Mouse (Mus musculus): Measurements from ENCODE around the gene Sde2. TPM values are rescaled to one million over a fixed set of nuclear protein-coding genes. Genes with fewer than 3 reads are reported as not detected.
A peak's percentile ranks its signal among the peaks of the same experiment; 100 is the strongest.

The Sde2 gene
- polyA plus RNA-seq, 1 experiment from 2014 or later = 11.8 TPM

GRCm38 (mm10) chr1:180849701-180850301 lies 1.1 kb upstream of the Sde2 start:
- no peak for TF ChIP-seq EP300 (IDR thresholded peaks at IDR 0.05; ENCODE audit: low read depth)
- no peak for TF ChIP-seq CTCF (IDR thresholded peaks at IDR 0.05; ENCODE audit: low read depth)
- Histone ChIP-seq H3K4me1 (ENCODE audit: insufficient read depth) (peaks cover 47% of the 10 kb centered on the region), H3K27me3 (ENCODE audit: insufficient read depth, low read length) (no peaks in the 10 kb centered on the region), H3K4me3 (ENCODE audit: low read depth, low read length) (peak overlapping the region; percentile 98), H3K36me3 (replicated peaks; ENCODE audit: insufficient read depth, low read length) (no peaks in the 10 kb centered on the region), H3K27ac (ENCODE audit: low read depth) (peak overlapping the region; percentile 95), H3K4me2 (ENCODE audit: low read depth, low read length) (peak overlapping the region; percentile 76), H3K9ac (replicated peaks) (peak overlapping the region; percentile 75), H3K9me3 (ENCODE audit: low read length) (no peaks in the 10 kb centered on the region)
- peak; percentile 32 for DNase-seq
- 34% methylated on average over 11 of the region's 11 CpGs for WGBS (ENCODE audit: insufficient replicate concordance)
- no peak for ATAC-seq

- peaks cover 83% of the 10 kb centered on the region for H3K36me3 ChIP-seq (replicated peaks; ENCODE audit: insufficient read depth, low read length)
- H3K4me1 ChIP-seq (ENCODE audit: insufficient read depth) = peaks cover 3% of the 10 kb centered on the region; the same call in 1 of the 2 replicates
- TF ChIP-seq CTCF (IDR thresholded peaks at IDR 0.05; ENCODE audit: low read depth) (no peak), EP300 (IDR thresholded peaks at IDR 0.05; ENCODE audit: low read depth) (no peak)
- H3K27me3 ChIP-seq (ENCODE audit: insufficient read depth, low read length) = no peaks in the 10 kb centered on the region
- no peak overlapping the region for H3K4me3 ChIP-seq (ENCODE audit: low read depth, low read length)
- H3K27ac ChIP-seq (ENCODE audit: low read depth) = no peak overlapping the region
- DNase-seq (no peak), ATAC-seq (peak; percentile 49; the same call in 1 of the 2 replicates)
- H3K9me3 ChIP-seq (ENCODE audit: low read length) = no peaks in the 10 kb centered on the region
- no peak overlapping the region for H3K4me2 ChIP-seq (ENCODE audit: low read depth, low read length)
- H3K9ac ChIP-seq (replicated peaks) = no peak overlapping the region
These were observed 7.8 kb downstream of the Sde2 start for GRCm38 (mm10) chr1:180858763-180859162.

GRCm38 (mm10) chr1:180860030-180860429 lies 9.1 kb downstream of the Sde2 start:
- peaks cover 3% of the 10 kb centered on the region; the same call in 1 of the 2 replicates for H3K4me1 ChIP-seq (ENCODE audit: insufficient read depth)
- H3K9ac ChIP-seq (replicated peaks) = no peak overlapping the region
- no peak for TF ChIP-seq CTCF (IDR thresholded peaks at IDR 0.05; ENCODE audit: low read depth)
- no peak for TF ChIP-seq EP300 (IDR thresholded peaks at IDR 0.05; ENCODE audit: low read depth)
- no peaks in the 10 kb centered on the region for H3K9me3 ChIP-seq (ENCODE audit: low read length)
- WGBS (ENCODE audit: insufficient replicate concordance) = 72% methylated on average over 6 of the region's 6 CpGs
- H3K4me2 ChIP-seq (ENCODE audit: low read depth, low read length) = no peak overlapping the region
- DNase-seq (no peak), ATAC-seq (no peak)
- no peak overlapping the region for H3K4me3 ChIP-seq (ENCODE audit: low read depth, low read length)
- peaks cover 93% of the 10 kb centered on the region for H3K36me3 ChIP-seq (replicated peaks; ENCODE audit: insufficient read depth, low read length)
- no peaks in the 10 kb centered on the region for H3K27me3 ChIP-seq (ENCODE audit: insufficient read depth, low read length)
- no peak overlapping the region for H3K27ac ChIP-seq (ENCODE audit: low read depth)

DNA sequence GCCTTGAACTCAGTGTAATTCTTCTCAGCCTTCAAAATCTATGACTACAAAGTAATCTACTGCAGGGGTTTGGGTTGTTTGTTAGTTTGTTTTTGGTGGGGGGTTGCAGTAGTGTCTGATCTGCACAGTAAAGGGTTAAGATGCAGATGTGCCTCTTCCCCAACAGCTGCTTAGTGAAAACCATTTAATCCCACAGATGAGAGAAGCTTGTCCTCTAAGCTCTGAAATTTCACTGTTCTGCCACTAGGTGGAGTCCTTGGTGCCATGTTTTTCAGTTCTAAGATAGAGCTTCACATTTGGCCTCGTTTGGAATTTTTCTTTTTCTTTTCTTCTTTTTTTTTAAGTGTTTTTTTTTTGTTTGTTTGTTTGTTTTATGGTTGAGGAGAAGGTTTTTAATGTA lies 12.7 kb downstream of the Sde2 start:
- Histone ChIP-seq H3K27ac (ENCODE audit: low read depth) (no peak overlapping the region), H3K9me3 (ENCODE audit: low read length) (no peaks in the 10 kb centered on the region), H3K4me1 (ENCODE audit: insufficient read depth) (peaks cover 3% of the 10 kb centered on the region; the same call in 1 of the 2 replicates), H3K9ac (replicated peaks) (no peak overlapping the region), H3K4me2 (ENCODE audit: low read depth, low read length) (no peak overlapping the region), H3K27me3 (ENCODE audit: insufficient read depth, low read length) (no peaks in the 10 kb centered on the region), H3K4me3 (ENCODE audit: low read depth, low read length) (no peak overlapping the region), H3K36me3 (replicated peaks; ENCODE audit: insufficient read depth, low read length) (peaks cover 86% of the 10 kb centered on the region)
- WGBS (ENCODE audit: insufficient replicate concordance) = 7% methylated on average over 1 of the region's 1 CpGs
- ATAC-seq = peak; percentile 45; the same call in 1 of the 2 replicates
- no peak for DNase-seq
- TF ChIP-seq CTCF (IDR thresholded peaks at IDR 0.05; ENCODE audit: low read depth) = peak; percentile 88
- no peak for TF ChIP-seq EP300 (IDR thresholded peaks at IDR 0.05; ENCODE audit: low read depth)

DNA sequence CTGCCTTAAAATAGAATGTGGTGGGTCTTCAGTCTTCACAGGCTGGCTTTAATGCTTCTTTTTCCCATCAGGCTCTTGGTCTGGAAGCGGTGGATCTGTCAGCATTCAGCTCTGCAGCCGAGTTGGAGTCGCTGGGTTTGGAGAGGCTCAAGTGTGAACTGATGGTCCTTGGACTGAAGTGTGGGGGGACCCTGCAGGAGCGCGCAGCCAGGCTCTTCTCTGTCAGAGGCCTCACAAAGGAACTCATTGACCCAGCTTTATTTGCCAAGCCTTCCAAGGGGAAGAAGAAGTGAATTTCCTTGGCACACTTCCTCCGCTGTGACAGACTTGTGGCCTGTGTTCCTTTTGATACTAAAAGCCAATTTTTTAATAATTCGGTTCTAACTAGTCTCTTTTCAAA lies 15.1 kb downstream of the Sde2 start:
- no peak overlapping the region for H3K9ac ChIP-seq (replicated peaks)
- DNase-seq (no peak), ATAC-seq (no peak)
- no peak overlapping the region for H3K27ac ChIP-seq (ENCODE audit: low read depth)
- no peaks in the 10 kb centered on the region for H3K27me3 ChIP-seq (ENCODE audit: insufficient read depth, low read length)
- H3K9me3 ChIP-seq (ENCODE audit: low read length) = no peaks in the 10 kb centered on the region
- TF ChIP-seq EP300 (IDR thresholded peaks at IDR 0.05; ENCODE audit: low read depth) = no peak
- no peak for TF ChIP-seq CTCF (IDR thresholded peaks at IDR 0.05; ENCODE audit: low read depth)
- no peak overlapping the region for H3K4me3 ChIP-seq (ENCODE audit: low read depth, low read length)
- no peak overlapping the region for H3K4me2 ChIP-seq (ENCODE audit: low read depth, low read length)
- WGBS (ENCODE audit: insufficient replicate concordance) = 91% methylated on average over 7 of the region's 7 CpGs
- 0 out of 2 replicates have a peak, but pooled peaks cover 3% of the 10 kb centered on the region for H3K4me1 ChIP-seq (ENCODE audit: insufficient read depth)
- H3K36me3 ChIP-seq (replicated peaks; ENCODE audit: insufficient read depth, low read length) = peaks cover 64% of the 10 kb centered on the region

- DNase-seq = no peak
These were observed 19.3 kb downstream of the Sde2 start for GRCm38 (mm10) chr1:180870122-180870650.

More at GRCm38 (mm10) chr1:180870122-180870650, 19.3 kb downstream of the Sde2 start:
- peaks cover 26% of the 10 kb centered on the region for H3K36me3 ChIP-seq (replicated peaks; ENCODE audit: insufficient read depth, low read length)
- H3K27ac ChIP-seq (ENCODE audit: low read depth) = no peak overlapping the region
- H3K9ac ChIP-seq (replicated peaks) = no peak overlapping the region
- TF ChIP-seq CTCF (IDR thresholded peaks at IDR 0.05; ENCODE audit: low read depth) = no peak
- TF ChIP-seq EP300 (IDR thresholded peaks at IDR 0.05; ENCODE audit: low read depth) = no peak
- no peaks in the 10 kb centered on the region for H3K4me1 ChIP-seq (ENCODE audit: insufficient read depth)
- H3K27me3 ChIP-seq (ENCODE audit: insufficient read depth, low read length) = no peaks in the 10 kb centered on the region
- WGBS (ENCODE audit: insufficient replicate concordance) = 65% methylated on average over 13 of the region's 13 CpGs
- H3K9me3 ChIP-seq (ENCODE audit: low read length) = no peaks in the 10 kb centered on the region
- no peak overlapping the region for H3K4me3 ChIP-seq (ENCODE audit: low read depth, low read length)
- no peak for ATAC-seq
- no peak overlapping the region for H3K4me2 ChIP-seq (ENCODE audit: low read depth, low read length)
